Mouse (Mus musculus): ENCODE results near the gene Slc26a1.

- TF ChIP-seq CTCF (IDR thresholded peaks at IDR 0.05; ENCODE audit: low read depth, low read length), result no peak
- no peak for TF ChIP-seq POLR2A (IDR thresholded peaks at IDR 0.05; ENCODE audit: borderline replicate concordance, low read depth, low read length)
Observed at GRCm38 (mm10) chr5:108697341-108697753, 22.0 kb upstream of the Slc26a1 start.
